Mouse (Mus musculus) lung, postnatal 25 days (tissue): ENCODE results near the gene Vmn2r4.
"Not testable (repeated sequence)": the region's sequence is repeated elsewhere in the genome, so short reads cannot be mapped to it uniquely, and the experiment has no call there.

Experiments used
- DNase-seq: peaks from one replicate; pipeline ENCODE4 v3.0.0; 2022; ENCODE audit warnings: low spot score

The Vmn2r4 gene

DNA sequence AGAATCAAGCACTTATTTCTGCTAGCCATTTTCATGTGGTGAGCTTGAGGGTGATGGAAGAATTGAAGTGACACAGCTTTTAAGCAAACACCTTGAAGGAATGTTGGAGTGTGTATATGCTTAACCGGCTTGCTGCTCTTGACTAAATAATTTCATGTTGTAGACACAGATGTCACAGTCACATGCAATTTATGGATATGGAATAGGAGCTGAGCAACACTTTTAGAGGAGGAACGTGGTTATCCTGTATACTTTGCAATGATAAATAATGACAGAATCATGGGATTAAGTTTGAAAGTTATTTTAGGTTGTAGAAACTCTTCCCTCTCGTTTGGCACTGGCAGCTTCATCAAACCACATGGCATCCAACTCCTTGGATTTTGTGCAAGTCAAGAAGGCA is at the start of gene Vmn2r4:
TSS of gene Vmn2r4 (minus strand) at position 101 of the 400 bp plus-strand sequence.
- DNase-seq: not testable (repeated sequence)

DNA sequence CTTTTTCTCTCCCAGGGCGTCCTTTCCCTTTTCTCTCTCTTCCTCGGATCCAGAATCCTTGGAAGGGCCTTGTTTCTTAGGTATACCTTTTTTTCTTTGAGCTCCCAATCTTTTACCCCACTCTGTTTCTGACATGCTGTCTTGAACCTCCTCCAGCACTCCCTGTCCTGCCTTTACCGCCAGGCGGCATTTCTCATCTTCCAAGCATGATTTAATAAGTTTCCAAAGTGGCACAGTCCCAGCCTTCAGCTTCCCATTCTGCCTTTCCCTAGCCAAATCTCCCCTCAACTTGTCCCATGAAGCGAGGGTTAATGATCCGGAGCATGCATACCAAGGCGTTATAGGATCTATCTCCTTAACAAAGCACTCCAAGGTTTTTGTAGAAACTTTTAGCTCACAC is 19.1 kb upstream of the Vmn2r4 start:
- not testable (repeated sequence) for DNase-seq

DNA sequence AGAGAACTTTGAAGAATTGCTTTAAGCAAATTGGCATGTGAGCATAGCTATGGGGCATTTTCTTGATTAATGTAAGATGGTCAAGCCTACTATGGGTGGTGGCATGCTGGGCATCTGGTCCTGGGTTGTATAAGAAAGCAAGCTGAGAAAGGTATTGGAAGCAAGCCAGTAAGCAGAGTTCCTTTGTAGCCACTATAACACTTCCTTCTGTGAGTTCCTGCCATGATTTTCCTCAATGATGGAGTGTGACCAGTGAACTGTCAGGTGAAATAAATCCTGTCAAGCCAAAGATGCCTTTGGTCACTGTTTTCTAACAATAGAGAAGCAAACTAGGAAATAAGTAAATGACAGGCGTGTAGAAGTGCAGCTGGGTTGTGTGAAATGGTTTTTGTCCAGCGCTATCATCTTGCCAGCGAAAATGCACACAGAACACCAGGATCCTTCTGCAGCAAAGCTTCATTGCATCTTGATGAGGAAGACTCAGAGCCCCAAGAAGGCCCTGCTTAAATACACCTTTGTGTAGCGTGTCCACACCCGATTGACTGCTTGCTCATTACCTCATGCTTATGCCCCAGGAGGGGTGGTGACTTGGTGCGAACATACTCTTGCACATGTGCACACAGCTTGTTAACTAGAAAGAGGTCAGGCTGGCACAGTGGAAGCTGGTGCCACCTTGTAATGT is 13.1 kb upstream of the Vmn2r4 start:
- DNase-seq: not testable (repeated sequence)

DNA sequence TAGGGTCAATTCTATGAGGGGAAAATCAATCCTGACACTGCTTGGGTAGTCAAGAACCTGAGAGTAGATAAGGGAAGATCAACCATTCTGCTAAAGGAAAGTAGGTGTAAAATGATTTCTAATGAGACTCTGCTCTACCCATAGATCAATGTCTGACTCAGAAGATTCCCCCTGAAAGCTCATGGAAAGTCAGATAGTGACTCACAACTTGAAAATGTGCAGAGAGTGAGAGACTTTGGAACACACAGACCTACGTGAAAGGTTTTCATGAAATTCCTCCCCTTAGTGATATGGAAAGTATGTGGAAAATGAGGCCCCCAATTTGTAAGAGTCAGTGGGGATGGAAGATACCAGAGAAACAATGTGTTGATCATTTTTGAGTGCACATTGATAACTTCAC is 7.0 kb upstream of the Vmn2r4 start:
- not testable (repeated sequence) for DNase-seq

DNA sequence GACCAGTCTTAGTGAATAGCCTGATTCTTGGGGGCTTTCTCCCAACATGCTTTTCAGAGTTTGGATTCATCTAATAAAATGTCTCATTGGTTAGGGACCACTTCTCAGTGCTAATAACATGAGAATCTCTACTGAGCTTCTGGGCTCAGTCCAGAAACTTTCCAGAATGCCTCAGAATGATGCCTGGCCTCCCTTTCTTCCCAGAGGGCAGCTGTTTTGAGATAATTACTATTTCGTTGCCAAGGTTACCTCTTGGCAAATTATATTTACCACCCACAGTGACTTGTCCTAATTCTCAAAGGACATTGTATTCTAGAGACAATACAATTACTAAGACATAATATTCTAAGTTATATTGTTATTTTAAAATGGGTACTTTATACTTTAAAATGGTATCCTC is 2.3 kb upstream of the Vmn2r4 start:
- DNase-seq: not testable (repeated sequence)

DNA sequence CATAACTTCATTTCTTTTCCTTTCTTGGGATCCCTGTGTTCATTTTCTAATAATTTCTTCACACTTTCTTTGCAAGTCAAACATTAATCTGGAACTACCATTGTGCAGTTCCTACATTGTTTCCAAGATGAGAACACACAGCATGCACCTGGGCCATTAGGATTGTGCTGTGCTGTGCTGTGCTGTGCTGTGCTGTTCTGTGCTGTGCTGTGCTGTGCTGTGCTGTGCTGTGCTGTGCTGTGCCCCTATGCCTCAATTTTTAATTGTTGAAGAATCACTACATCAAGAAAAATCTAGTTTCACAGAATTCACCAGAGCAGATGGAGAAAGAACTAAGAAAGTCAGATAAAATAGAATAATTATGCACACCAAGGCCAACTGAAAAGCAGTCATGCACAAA is 915 bp downstream of the Vmn2r4 start:
- not testable (repeated sequence) for DNase-seq

DNA sequence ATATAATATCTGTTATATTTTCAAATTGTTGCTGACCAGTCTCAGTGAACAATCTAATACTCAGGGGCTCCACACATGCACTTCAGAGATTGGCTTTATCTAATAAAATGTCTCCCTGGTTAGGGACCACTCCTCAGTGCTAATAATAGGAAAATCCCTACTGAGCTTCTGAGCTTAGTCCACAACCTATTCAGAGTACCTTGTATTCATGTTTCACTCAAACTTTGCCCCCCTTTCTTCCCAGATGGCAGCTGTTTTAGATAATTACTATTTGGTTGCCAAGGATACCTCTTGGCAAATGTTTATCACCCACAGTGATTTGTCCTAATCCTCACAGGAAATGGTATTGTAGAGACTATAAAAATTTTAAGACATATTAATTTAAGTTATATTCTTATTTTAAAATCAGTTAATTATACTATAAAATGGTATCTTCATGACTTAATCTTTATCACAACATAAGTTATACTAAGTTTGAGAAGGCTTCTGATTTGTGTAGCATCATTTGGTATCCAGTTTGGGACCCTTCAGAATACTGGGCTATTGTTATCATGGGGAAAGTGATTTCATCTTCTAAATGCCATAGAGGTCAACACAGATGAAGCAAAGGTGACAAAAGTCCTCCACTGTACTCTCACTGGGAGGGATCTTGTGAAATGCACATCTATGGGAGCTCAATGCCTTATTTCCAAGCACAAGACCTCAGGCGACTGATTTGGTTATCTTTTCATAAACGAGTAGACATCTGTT is 55.7 kb downstream of the Vmn2r4 start:
- no peak for DNase-seq
